Mouse (Mus musculus) CH12.LX (cell line): ENCODE measurements at regions not wholly inside any gene's neighbourhood (a gene's known extent, or its start where the extent isn't known, plus 50 kb on each side); places are given as distances from the start of the nearest gene placed in this dataset.

Experiments
- CHD2 ChIP-seq: IDR thresholded peaks from 2 replicates; pipeline ENCODE4 v1.6.1; 2011; ENCODE audit warnings: low read length, improper control_type of control experiment
- CTCF ChIP-seq, 2 experiments: IDR thresholded peaks in 1 of 2; conservative IDR thresholded peaks in 1 of 2; 2 replicates each; pipeline ENCODE4 v1.5.1; 2011 to 2012; ENCODE audit warnings: low read depth in 2 of 2, low read length in 2 of 2, improper control_type of control experiment in 1 of 2, inconsistent platforms in 1 of 2, mild to moderate bottlenecking in 1 of 2, moderate library complexity in 1 of 2
- EP300 ChIP-seq: IDR thresholded peaks from 2 replicates; pipeline ENCODE4 v1.6.1; 2011; ENCODE audit warnings: low read length, improper control_type of control experiment
- IRF4 ChIP-seq: IDR thresholded peaks from 2 replicates; pipeline ENCODE4 v1.6.1; 2014; ENCODE audit warnings: low read depth, mild to moderate bottlenecking, inconsistent platforms, low read length, improper control_type of control experiment
- MAFK ChIP-seq: IDR thresholded peaks from 2 replicates; pipeline ENCODE4 v1.6.1; 2011; ENCODE audit warnings: low read length, improper control_type of control experiment; ENCODE audit not compliant: insufficient replicate concordance
- MXI1 ChIP-seq: IDR thresholded peaks from 2 replicates; pipeline ENCODE4 v1.6.1; 2011; ENCODE audit warnings: mild to moderate bottlenecking, low read depth, low read length, improper control_type of control experiment
- POLR2A ChIP-seq: IDR thresholded peaks from 2 replicates; pipeline ENCODE4 v1.6.1; 2011; ENCODE audit warnings: low read depth, mild to moderate bottlenecking, improper control_type of control experiment, low read length
- ZC3H11A ChIP-seq: IDR thresholded peaks from 2 replicates; pipeline ENCODE4 v1.6.1; 2012; ENCODE audit warnings: low read depth, mild to moderate bottlenecking, inconsistent platforms, low read length, improper control_type of control experiment

- TF ChIP-seq CHD2, result no peak
- TF ChIP-seq MXI1, result no peak
- TF ChIP-seq CTCF (conservative IDR thresholded peaks at IDR 0.05 in 1 of 2, IDR thresholded peaks at IDR 0.05 in 1 of 2; ENCODE audit: low read depth in 2 of 2, low read length in 2 of 2), result no peak
- TF ChIP-seq IRF4, result no peak
- TF ChIP-seq POLR2A, result no peak
- TF ChIP-seq MAFK, result no peak
- no peak for TF ChIP-seq EP300
- TF ChIP-seq ZC3H11A, result no peak
Measured at GRCm38 (mm10) chr12:106702958-106703357, 692.9 kb downstream of the Vrk1 start.
